Mouse (Mus musculus): ENCODE measurements around the gene Gm9945. TPM values are rescaled to one million over a fixed set of nuclear protein-coding genes. Genes with fewer than 3 reads are reported as not detected.

Gm9945 gene
- polyA plus RNA-seq, 1 experiment from 2014 or later = not detected

DNA sequence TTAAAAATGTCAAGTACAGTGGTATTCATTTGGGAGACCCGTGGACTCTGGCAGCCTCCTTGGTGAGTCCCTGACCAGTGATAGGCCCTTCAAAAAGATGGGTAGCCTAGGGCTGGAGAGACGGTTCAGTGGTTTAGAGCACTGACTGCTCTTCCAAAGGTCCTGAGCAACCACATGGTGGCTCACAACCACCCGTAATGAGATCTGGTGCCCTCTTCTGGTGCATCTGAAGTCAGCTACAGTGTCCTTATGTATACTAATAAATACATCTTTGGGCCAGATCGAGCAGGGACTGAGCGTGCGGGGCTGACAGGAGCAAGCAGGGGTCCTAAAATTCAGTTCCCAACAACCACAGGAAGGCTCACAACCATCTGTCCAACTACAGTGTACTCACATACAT, 36.1 kb upstream of the Gm9945 start:
- 38% methylated on average over 6 of the region's 6 CpGs for WGBS
- no peaks in the 10 kb centered on the region for H3K4me1 ChIP-seq (ENCODE audit: control insufficient read depth, insufficient read depth, low read length)
- H3K27ac ChIP-seq (ENCODE audit: low read depth, low read length) = no peak overlapping the region
- ATAC-seq (ENCODE audit: low FRiP score, low TSS enrichment) = no peak
- H3K27me3 ChIP-seq (ENCODE audit: control insufficient read depth, insufficient read depth, low read length) = no peaks in the 10 kb centered on the region
- H3K4me2 ChIP-seq (replicated peaks; ENCODE audit: low read depth, low read length) = no peak overlapping the region
- no peak overlapping the region for H3K9ac ChIP-seq (ENCODE audit: low read depth, low read length)
- no peak overlapping the region for H3K4me3 ChIP-seq (ENCODE audit: low read length)
- H3K36me3 ChIP-seq (ENCODE audit: control insufficient read depth, insufficient read depth, low read length) = no peaks in the 10 kb centered on the region
- no peaks in the 10 kb centered on the region for H3K9me3 ChIP-seq (ENCODE audit: control insufficient read depth, low read length)

DNA sequence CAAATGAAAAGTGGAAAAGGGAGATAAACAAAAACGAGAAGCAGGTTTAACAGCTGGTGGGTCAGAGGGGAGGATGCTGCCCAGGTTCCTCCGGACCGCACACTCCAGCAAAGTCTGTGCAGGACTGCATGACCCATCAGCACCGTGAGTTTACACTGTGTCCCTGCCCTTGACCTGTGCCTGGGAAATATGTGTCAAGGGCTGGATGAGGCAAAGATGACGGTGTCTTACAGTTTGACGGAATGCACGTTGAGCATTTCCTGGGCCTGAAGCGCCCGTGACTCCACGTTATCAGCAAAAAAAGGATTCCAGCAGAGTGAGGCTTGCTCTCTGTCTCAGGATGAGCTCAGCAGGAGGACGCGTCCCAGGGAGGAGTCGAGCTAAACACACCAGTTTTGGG, 34.4 kb upstream of the Gm9945 start:
- Histone ChIP-seq H3K4me3 (ENCODE audit: low read length) (no peak overlapping the region), H3K4me1 (ENCODE audit: control insufficient read depth, insufficient read depth, low read length) (no peaks in the 10 kb centered on the region), H3K9me3 (ENCODE audit: control insufficient read depth, low read length) (no peaks in the 10 kb centered on the region), H3K9ac (ENCODE audit: low read depth, low read length) (no peak overlapping the region), H3K36me3 (ENCODE audit: control insufficient read depth, insufficient read depth, low read length) (no peaks in the 10 kb centered on the region), H3K27ac (ENCODE audit: low read depth, low read length) (no peak overlapping the region), H3K27me3 (ENCODE audit: control insufficient read depth, insufficient read depth, low read length) (no peaks in the 10 kb centered on the region), H3K4me2 (replicated peaks; ENCODE audit: low read depth, low read length) (no peak overlapping the region)
- ATAC-seq (ENCODE audit: low FRiP score, low TSS enrichment) = no peak
- 77% methylated on average over 13 of the region's 13 CpGs for WGBS

DNA sequence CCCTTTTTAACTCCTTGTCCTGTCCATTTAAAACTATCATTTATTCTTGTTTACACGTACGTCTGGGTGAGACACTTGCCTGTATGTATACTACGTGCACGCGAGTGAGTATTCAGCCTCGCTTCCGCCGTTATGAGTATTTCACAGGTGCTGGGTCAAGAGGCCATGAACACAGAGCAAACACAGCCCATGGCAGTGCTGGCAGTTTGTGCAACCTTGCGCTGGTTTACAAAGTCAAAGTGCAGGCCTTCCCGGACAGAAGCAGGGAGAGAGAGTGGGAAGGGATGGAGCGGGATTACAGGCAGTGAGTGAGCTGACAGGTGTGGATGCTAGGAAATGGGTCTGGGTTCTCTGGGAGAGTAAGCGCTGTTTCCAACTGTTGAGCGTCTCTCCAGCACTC, 33.8 kb upstream of the Gm9945 start:
- H3K27me3 ChIP-seq (ENCODE audit: control insufficient read depth, insufficient read depth, low read length) = no peaks in the 10 kb centered on the region
- H3K4me1 ChIP-seq (ENCODE audit: control insufficient read depth, insufficient read depth, low read length) = no peaks in the 10 kb centered on the region
- no peak for ATAC-seq (ENCODE audit: low FRiP score, low TSS enrichment)
- H3K4me2 ChIP-seq (replicated peaks; ENCODE audit: low read depth, low read length) = no peak overlapping the region
- no peaks in the 10 kb centered on the region for H3K9me3 ChIP-seq (ENCODE audit: control insufficient read depth, low read length)
- H3K9ac ChIP-seq (ENCODE audit: low read depth, low read length) = no peak overlapping the region
- H3K27ac ChIP-seq (ENCODE audit: low read depth, low read length) = no peak overlapping the region
- H3K4me3 ChIP-seq (ENCODE audit: low read length) = no peak overlapping the region
- WGBS = 89% methylated on average over 13 of the region's 13 CpGs
- no peaks in the 10 kb centered on the region for H3K36me3 ChIP-seq (ENCODE audit: control insufficient read depth, insufficient read depth, low read length)

- Histone ChIP-seq H3K4me3 (ENCODE audit: low read length) (no peak overlapping the region), H3K27me3 (ENCODE audit: control insufficient read depth, insufficient read depth, low read length) (no peaks in the 10 kb centered on the region), H3K9ac (ENCODE audit: low read depth, low read length) (no peak overlapping the region), H3K4me2 (replicated peaks; ENCODE audit: low read depth, low read length) (no peak overlapping the region), H3K36me3 (ENCODE audit: control insufficient read depth, insufficient read depth, low read length) (no peaks in the 10 kb centered on the region), H3K4me1 (ENCODE audit: control insufficient read depth, insufficient read depth, low read length) (no peaks in the 10 kb centered on the region), H3K9me3 (ENCODE audit: control insufficient read depth, low read length) (no peaks in the 10 kb centered on the region), H3K27ac (ENCODE audit: low read depth, low read length) (no peak overlapping the region)
- ATAC-seq (ENCODE audit: low FRiP score, low TSS enrichment) = no peak
- WGBS = 88% methylated on average over 8 of the region's 8 CpGs
Observed at GRCm38 (mm10) chr11:53447996-53448395, 32.0 kb upstream of the Gm9945 start.

- no peak for ATAC-seq (ENCODE audit: low FRiP score, low TSS enrichment)
- Histone ChIP-seq H3K27me3 (ENCODE audit: control insufficient read depth, insufficient read depth, low read length) (no peaks in the 10 kb centered on the region), H3K9me3 (ENCODE audit: control insufficient read depth, low read length) (no peaks in the 10 kb centered on the region)
Observed at GRCm38 (mm10) chr11:53448529-53448928, 31.4 kb upstream of the Gm9945 start.

DNA sequence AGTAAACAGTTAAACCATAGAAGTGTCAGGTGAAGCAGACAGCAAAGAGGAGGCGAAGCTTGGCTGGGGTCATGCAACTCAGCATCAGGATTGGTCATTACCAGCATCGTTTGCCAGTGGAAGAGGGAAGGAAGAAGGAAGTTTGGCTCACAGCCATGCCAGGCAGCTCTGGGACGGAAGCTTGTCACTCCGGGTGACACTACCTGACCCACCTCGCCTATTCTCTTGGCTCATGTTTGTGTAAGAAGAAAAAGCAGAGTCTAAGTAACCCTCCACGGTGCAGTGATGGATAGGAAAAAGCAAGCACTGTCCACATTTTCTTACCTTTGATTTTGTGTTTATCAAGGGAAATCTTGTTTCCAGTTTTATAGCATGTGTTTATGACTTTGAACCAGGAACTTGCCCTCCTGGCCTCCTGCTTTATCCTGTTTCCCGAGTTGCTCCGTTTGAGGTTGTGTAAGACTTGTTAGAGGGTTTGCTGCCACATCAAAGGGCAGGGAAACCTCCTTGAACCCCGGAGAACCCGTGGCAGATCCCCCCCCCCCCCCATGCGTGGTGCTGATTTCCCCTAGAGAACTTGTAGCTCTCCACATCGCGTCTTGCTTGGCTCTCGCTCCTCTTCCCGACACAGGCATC, 29.8 kb upstream of the Gm9945 start:
- no peak overlapping the region for H3K4me2 ChIP-seq (replicated peaks; ENCODE audit: low read depth, low read length)
- no peak overlapping the region for H3K9ac ChIP-seq (ENCODE audit: low read depth, low read length)
- H3K4me1 ChIP-seq (ENCODE audit: control insufficient read depth, insufficient read depth, low read length) = no peaks in the 10 kb centered on the region
- H3K27me3 ChIP-seq (ENCODE audit: control insufficient read depth, insufficient read depth, low read length) = no peaks in the 10 kb centered on the region
- WGBS = 32% methylated on average over 15 of the region's 15 CpGs
- H3K27ac ChIP-seq (ENCODE audit: low read depth, low read length) = no peak overlapping the region
- H3K9me3 ChIP-seq (ENCODE audit: control insufficient read depth, low read length) = no peaks in the 10 kb centered on the region
- no peak overlapping the region for H3K4me3 ChIP-seq (ENCODE audit: low read length)
- ATAC-seq (ENCODE audit: low FRiP score, low TSS enrichment) = no peak
- no peaks in the 10 kb centered on the region for H3K36me3 ChIP-seq (ENCODE audit: control insufficient read depth, insufficient read depth, low read length)

More at GRCm38 (mm10) chr11:53448529-53448928, 31.4 kb upstream of the Gm9945 start:
- WGBS = 81% methylated on average over 1 of the region's 1 CpGs
- Histone ChIP-seq H3K27ac (ENCODE audit: low read depth, low read length) (no peak overlapping the region), H3K9ac (ENCODE audit: low read depth, low read length) (no peak overlapping the region), H3K4me2 (replicated peaks; ENCODE audit: low read depth, low read length) (no peak overlapping the region), H3K4me1 (ENCODE audit: control insufficient read depth, insufficient read depth, low read length) (no peaks in the 10 kb centered on the region), H3K36me3 (ENCODE audit: control insufficient read depth, insufficient read depth, low read length) (no peaks in the 10 kb centered on the region), H3K4me3 (ENCODE audit: low read length) (no peak overlapping the region)

DNA sequence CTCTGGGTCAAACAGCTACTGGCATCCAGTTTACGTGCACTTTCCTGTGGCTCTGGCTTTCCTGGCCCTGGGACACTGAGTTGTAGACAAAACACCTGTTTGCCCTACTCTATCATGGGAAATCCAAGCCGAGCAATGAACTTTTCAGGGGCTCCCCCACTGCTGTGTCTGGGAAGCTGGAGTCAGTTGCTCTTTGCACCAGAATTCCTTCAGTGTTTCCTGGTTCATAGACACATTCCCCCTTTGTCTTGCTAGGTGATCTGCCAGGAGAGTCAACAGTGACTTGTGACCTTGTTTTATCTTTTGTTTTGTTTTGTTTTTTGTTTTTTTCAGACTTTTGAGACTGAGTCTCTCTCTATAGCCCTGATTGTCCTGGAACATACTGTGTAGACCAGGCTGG, 28.6 kb upstream of the Gm9945 start:
- Histone ChIP-seq H3K4me3 (ENCODE audit: low read length) (no peak overlapping the region), H3K27ac (ENCODE audit: low read depth, low read length) (no peak overlapping the region), H3K4me1 (ENCODE audit: control insufficient read depth, insufficient read depth, low read length) (no peaks in the 10 kb centered on the region), H3K9ac (ENCODE audit: low read depth, low read length) (no peak overlapping the region), H3K36me3 (ENCODE audit: control insufficient read depth, insufficient read depth, low read length) (no peaks in the 10 kb centered on the region), H3K9me3 (ENCODE audit: control insufficient read depth, low read length) (no peaks in the 10 kb centered on the region), H3K27me3 (ENCODE audit: control insufficient read depth, insufficient read depth, low read length) (no peaks in the 10 kb centered on the region), H3K4me2 (replicated peaks; ENCODE audit: low read depth, low read length) (no peak overlapping the region)
- ATAC-seq (ENCODE audit: low FRiP score, low TSS enrichment) = no peak
- 56% methylated on average over 2 of the region's 2 CpGs for WGBS

DNA sequence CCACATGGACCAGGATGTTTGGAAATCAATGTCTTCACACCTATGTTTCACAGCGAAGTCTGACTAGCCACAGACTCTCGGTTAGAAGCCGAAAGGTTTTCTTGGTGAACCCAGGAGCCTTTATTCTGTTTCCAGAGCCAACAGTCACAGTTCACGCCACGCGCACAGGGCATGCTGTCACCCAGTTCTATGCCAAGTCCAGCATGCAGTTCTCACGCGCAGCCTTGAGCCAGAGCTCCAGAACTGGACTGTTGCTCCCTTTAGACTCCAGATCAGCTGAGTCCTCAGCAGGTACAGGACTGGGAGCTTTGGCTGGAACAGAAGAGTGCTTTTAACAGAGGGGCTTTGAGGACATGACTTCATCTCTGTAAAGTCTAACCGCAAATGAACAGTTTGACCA, 27.6 kb upstream of the Gm9945 start:
- no peaks in the 10 kb centered on the region for H3K36me3 ChIP-seq (ENCODE audit: control insufficient read depth, insufficient read depth, low read length)
- H3K4me2 ChIP-seq (replicated peaks; ENCODE audit: low read depth, low read length) = no peak overlapping the region
- no peak overlapping the region for H3K27ac ChIP-seq (ENCODE audit: low read depth, low read length)
- no peak for ATAC-seq (ENCODE audit: low FRiP score, low TSS enrichment)
- H3K4me1 ChIP-seq (ENCODE audit: control insufficient read depth, insufficient read depth, low read length) = no peaks in the 10 kb centered on the region
- H3K4me3 ChIP-seq (ENCODE audit: low read length) = no peak overlapping the region
- H3K9ac ChIP-seq (ENCODE audit: low read depth, low read length) = no peak overlapping the region
- peaks cover 2% of the 10 kb centered on the region; the same call in 1 of the 2 replicates for H3K27me3 ChIP-seq (ENCODE audit: control insufficient read depth, insufficient read depth, low read length)
- 94% methylated on average over 9 of the region's 9 CpGs for WGBS
- H3K9me3 ChIP-seq (ENCODE audit: control insufficient read depth, low read length) = no peaks in the 10 kb centered on the region

DNA sequence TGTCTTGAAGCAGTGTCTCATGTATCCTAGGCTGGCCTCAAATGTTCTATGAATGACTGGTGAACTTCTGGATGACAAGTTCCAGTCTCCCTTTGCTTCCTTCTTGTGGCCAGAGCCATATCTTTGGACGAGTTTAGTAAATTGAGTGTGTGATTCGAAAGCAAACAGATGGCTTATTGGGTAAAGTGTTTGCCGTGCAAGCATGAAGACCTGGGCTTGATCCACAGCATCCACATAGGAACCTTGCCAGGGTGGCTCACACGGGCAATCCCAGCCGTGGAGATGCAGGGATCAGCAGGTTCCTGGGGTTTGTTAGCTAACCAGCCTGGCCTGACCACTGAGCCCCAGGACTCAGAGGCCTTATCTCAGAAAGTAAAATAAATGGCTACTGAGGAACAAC, 26.9 kb upstream of the Gm9945 start:
- Histone ChIP-seq H3K36me3 (ENCODE audit: control insufficient read depth, insufficient read depth, low read length) (no peaks in the 10 kb centered on the region), H3K4me2 (replicated peaks; ENCODE audit: low read depth, low read length) (no peak overlapping the region), H3K4me1 (ENCODE audit: control insufficient read depth, insufficient read depth, low read length) (no peaks in the 10 kb centered on the region), H3K9ac (ENCODE audit: low read depth, low read length) (no peak overlapping the region), H3K9me3 (ENCODE audit: control insufficient read depth, low read length) (no peaks in the 10 kb centered on the region), H3K4me3 (ENCODE audit: low read length) (no peak overlapping the region), H3K27ac (ENCODE audit: low read depth, low read length) (no peak overlapping the region), H3K27me3 (ENCODE audit: control insufficient read depth, insufficient read depth, low read length) (peaks cover 6% of the 10 kb centered on the region; the same call in 1 of the 2 replicates)
- 91% methylated on average over 5 of the region's 5 CpGs for WGBS
- no peak for ATAC-seq (ENCODE audit: low FRiP score, low TSS enrichment)

Measured in kidney, embryonic 14.5 days (tissue).